Mouse (Mus musculus): ENCODE data around the gene Spryd3.

Gene Spryd3

GRCm38 (mm10) chr15:102112181-102112580 lies 23.9 kb downstream of the Spryd3 start:
- DNase-seq, result no peak

GRCm38 (mm10) chr15:102111495-102111829 lies 24.6 kb downstream of the Spryd3 start:
- DNase-seq, result peak; percentile 31

DNA sequence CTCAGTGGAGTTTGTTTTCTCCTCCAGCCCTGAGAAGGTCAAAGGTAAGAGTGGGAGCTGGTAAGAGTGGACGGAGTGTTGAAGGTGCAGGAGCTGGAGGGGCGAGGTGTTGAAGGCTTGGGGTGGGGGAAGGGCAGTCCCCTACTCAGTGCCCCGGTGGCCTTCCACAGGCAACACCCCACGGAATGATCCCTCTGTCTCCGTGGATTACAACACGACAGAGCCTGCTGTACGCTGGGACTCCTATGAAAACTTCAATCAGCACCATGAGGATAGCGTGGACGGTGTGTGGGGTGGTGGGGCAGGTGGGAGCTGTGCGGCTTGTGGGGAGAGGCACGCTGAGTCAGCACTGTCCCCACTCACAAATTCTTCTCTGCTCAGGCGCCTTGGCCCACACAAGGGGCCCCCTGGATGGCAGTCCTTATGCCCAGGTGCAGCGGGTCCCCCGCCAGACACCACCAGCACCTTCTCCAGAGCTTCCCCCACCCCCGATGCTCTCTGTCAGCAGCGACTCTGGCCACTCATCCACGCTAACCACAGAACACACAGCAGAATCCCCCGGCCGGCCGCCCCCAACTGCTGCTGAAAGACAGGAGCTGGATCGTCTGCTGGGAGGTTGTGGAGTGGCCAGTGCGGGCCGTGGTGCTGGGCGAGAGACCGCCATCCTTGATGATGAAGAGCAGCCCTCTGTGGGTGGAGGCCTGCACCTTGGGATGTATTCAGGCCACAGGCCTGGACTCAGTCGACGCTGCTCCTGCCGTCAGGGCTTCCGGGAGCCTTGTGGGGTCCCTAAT lies 25.1 kb downstream of the Spryd3 start:
- no peak for DNase-seq

DNA sequence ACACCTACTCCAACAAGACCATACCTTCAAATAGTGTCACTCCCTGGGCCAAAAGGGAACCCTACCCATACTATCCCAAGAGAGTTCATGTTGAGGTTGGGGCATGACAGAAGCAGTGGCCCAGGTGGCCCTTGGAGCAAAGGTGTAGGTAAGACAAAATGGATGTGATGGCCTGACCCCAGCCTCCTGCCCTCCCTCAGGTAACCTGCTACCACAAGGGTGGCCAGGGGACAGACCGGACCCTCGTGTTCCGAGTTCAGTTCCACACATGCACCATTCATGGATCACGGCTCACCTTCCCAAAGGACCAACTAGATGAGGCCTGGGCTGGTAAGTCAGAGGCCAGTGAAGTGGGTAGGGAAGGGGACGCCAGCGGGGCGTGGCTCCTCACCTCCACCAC lies 25.8 kb downstream of the Spryd3 start:
- DNase-seq, result no peak

- peak; percentile 75 for DNase-seq
Measured at GRCm38 (mm10) chr15:102108651-102109525, 27.1 kb downstream of the Spryd3 start.

GRCm38 (mm10) chr15:102107689-102108573 lies 28.1 kb downstream of the Spryd3 start:
- no peak for DNase-seq

- no peak for DNase-seq
Measured at GRCm38 (mm10) chr15:102106754-102107456, 29.1 kb downstream of the Spryd3 start.

DNA sequence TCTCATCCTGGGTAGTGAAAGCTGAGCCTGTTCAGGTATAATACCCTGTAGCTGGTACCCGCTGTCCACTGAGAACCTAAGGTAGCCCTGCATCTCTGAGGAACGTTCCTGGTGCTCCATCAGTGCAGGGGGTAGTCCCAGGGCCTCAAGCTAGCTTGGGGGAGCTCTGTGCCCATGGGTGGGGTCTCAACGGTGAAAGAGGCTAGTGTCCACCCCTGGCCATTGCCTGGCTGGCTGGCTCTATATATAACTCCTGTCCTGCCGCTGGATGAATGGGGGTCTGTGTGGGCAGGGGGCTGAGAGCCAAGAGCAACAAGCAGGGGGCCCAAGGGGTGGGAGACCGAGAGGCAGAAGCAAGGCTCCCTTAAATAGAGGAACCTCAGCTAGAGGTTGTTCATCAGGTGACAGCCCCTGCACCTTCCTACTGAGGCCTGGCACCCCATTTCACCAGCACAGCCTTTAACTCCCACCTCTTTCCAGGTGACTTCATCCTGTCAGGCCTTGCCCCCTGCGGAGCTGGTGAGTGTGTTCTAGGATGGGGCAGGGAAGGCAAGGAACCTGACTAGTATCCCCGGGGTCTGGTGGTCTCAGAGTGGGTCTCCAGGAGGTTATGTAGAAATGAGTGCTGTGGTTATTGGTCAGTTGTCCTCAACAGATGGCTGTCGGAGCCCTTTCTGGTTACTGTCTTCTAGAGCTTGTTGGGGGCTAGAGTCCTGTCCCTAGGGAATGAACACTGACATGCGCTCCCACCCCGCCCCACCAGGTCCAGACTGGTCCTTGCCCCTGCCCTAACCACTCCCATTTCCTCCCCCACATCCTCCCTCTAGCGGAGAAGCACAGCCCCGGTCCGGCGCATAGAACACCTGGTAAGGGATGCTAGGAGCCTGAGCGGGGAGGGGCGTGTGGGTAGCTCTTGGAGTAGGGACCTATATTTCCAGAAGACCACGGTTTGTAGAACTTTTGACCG lies 30.0 kb downstream of the Spryd3 start:
- DNase-seq, result peak; percentile 52

DNA sequence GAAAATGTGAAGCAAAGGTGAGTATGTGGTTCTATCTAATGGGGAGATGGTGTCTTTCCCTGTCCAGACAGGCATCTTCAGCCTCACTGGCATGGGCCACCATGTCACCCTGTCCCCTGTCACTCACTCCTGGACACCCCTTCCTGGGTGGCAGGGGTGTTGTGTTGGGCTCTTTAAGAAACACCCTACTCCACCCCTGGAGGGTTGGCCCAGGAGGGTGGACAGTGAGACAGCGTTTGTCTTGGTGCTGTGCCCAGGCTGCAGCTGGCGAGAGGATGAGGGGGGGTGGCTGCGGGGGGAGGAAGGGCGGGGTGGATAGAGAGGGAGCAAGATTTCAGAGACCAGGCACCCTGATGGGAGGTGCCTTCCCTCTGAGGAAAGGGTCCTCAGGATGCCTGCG lies 30.7 kb downstream of the Spryd3 start:
- DNase-seq, result peak; percentile 85

DNA sequence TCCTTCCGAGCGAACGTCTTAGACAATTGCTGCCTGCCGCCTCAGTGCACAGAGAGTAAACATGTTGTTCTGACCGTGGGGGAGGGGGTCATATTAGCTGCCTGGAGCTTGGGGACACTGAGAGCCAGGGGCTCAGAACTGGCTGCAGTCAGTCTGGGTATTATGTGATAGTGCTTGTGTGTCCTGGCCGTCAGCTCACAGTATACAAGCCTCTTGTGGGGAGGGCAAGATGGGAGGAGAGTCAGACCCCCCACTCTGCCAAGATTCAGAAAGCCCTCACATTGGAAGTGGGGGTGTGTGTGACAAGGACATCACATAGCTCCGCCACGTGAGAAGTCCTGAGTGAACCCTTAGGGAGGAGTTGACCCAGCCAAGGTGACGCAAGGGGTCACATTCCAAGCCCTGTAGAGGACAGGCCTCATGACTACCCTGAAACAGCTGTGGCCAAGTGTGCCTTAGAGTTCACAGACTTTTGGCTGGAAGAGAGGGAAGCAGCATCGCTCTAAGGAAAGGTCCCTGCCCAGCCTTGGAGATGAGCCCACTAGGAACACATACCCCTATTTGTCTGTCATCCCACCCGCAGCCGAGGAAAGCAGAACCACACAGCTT lies 32.0 kb downstream of the Spryd3 start:
- peak; percentile 98 for DNase-seq

DNA sequence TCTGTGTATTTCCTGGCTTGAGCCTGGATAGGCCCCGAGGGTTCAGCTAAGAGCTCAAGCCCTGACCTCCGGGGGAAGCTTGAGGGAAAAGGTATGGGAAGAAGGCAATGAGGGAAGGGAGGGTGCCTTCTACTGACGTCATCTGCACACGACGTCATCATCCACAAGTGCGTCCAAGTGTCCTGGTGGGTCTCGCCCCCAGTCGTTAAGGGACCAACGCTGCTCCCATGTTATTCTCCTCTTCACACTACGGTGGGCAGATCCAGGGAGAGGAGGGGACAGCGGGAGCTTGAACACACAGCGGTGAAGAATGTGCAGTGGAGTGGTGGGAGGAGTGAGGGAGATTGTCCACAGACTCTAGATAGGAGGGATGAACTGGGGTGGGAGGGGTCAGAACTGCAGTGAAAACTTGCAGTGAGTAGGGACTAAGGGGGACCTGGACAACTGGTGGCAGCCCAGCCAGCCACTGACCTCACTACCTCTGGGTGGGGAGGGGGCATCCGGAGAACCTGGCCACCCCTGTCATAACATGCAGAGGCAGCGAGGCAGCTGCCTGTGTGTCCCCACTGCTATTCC lies 32.6 kb downstream of the Spryd3 start:
- DNase-seq, result no peak

DNA sequence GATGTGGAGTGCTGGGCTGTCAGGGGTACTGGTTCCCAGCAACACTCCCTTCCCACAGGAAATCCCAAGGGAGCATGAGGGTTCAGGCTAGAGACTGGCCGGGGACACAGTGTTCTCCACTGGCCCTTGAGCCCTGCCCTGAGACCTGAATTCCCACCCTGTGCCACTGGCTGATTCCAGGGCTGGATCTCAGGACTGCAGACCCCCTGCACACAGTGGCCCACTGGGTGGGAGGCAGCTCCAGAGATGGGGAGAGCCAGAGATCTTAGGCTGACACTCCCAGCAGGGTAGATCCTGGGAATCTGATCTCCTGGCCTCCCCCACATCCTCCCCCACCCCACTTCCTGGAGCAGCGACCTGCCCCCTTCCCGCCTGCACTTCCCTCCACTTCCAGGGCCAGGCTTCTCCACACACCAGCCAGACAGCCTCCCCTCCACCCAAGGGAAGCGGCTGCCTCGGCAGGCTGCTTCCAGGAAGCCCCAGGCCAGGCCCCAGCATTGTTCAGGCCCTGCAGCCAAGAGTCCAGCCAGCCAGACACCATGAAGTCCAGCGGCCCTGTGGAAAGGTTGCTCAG lies 33.4 kb downstream of the Spryd3 start:
- peak; percentile 77 for DNase-seq

DNA sequence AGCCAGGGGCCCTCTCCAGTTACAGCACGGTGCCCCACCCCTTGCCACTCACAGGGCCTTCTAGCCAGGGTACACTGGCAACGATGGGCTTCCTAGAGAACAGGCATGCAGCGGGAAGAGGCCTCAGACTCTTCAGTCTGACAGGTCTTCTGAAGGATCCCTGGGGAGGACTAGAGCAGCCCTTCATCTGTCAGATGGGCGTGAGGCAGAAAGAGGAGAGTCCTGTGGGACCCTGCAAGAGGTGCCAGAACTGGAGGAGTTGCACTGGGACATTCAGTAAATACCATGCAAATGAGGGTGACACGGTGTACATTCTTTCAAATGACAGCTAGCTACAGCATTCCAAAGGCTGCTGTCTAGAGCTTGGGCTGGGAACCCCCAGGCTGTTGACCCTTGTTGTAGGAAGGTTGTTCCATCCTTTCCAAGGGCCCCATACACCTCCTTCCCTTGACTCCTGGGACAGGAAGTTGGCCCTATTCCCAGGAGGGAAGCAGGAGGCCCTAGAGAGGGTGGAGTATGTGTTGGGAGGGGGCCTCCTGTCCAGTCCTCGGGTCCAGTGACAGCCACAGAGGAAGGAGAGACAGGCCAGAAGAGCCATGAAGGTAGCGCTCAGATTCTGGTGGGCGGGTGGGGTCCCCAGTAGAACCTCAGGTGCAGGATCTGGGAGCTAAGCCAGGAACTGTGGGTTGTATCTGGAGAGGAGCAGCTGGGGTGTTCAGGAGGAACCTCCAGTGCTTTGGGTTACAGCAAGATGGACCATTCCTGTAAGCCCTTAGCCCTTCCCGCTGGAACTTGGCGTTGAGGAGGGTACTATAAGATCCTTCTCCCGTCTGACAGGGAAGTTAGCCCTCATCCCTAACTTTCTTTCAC lies 34.1 kb downstream of the Spryd3 start:
- peak; percentile 87 for DNase-seq

- DNase-seq, result peak; percentile 75
Measured at GRCm38 (mm10) chr15:102100996-102101671, 34.9 kb downstream of the Spryd3 start.

DNA sequence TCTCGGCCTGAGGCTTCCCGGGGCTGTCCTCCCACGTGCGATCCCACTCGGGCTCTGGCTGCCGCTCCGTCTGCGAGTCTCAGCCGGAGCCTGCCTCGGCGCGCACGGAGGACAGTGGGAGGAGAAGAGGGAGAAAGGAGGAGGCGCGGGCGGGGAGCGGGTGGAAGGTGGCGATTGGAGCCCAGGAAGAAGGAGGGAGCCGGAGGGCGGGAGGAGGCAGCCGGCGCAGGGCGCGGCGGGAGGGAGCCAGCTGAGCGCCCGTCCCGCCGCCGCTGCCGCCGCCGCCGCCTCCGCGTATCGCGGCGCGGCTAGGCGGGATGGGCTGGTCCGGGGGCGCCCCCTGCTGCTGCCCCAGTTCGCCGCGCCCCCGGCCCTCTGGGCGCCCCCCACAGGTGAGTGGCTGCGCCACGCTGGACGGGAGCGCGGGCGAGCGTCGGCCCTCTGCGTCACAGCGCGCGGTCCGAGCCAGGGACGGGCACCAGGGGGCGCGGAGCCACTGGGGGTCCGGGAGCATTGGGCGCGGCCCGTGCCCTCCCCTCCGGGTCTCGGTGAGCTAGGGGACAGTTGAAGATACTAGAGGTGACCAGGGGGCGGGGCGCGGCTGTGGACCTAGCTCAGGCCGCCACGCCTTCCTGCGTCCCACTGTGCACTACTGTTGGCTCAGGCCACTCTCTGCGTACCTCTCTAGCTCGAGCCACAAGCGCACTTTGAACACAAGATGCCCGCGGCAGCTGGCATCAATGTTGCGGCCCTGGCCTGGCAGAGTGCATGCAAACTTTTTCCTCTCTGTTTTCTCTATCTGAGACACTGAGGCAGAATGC lies 35.7 kb downstream of the Spryd3 start, which contains the start of gene Tns2:
TSS of gene Tns2 (plus strand) at position 253 of the 821 bp plus-strand sequence.
- peak; percentile 94 for DNase-seq

- DNase-seq, result no peak
Measured at GRCm38 (mm10) chr15:102099771-102100160, 36.3 kb downstream of the Spryd3 start.

DNA sequence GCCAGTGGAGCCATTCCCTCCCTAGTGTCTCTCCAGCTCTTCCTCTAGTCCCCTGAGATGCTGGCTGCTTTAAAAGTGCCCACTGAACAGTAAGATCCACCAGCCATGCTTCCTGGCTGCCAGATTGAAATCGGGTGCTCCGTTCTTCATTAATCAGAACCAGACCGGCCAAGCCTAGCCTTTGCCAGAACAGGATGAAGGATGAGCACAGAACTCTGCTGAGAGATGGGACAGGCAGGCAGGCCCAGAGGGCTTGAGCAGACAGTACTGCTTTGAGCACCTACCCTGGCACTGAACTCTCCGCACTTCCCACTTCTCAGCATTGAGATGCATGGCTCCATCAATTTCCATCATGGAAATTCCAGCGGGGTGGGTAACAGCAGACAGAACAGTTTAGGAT lies 36.8 kb downstream of the Spryd3 start:
- DNase-seq, result no peak
